Mouse (Mus musculus) thymus, adult 2 months (tissue): ENCODE measurements around the gene Emc9. TPM values are rescaled to one million over a fixed set of nuclear protein-coding genes. Genes with fewer than 3 reads are reported as not detected.

Experiments used
- DNase-seq: peaks from one replicate; pipeline ENCODE4 v3.0.0; 2021
- H3K27ac ChIP-seq: fragments of 200-500 bp; 2 replicates; pipeline ENCODE4 v1.5.1; 2012; ENCODE audit warnings: low read length, control low read depth; ENCODE audit not compliant: control insufficient read depth, insufficient read depth
- H3K27me3 ChIP-seq: fragments of 200-500 bp; 2 replicates; pipeline ENCODE4 v1.6.1; 2012; ENCODE audit warnings: mild to moderate bottlenecking, low read length, moderate library complexity, mixed read lengths; ENCODE audit not compliant: control insufficient read depth, insufficient read depth
- H3K36me3 ChIP-seq: fragments of 200-500 bp; 2 replicates; pipeline ENCODE4 v1.6.1; 2012; ENCODE audit warnings: mild to moderate bottlenecking, low read length, moderate library complexity; ENCODE audit not compliant: control insufficient read depth, insufficient read depth
- H3K4me1 ChIP-seq: fragments of 200-500 bp; replicated peaks from 2 replicates; pipeline ENCODE4 v1.6.1; 2012; ENCODE audit warnings: low read length; ENCODE audit not compliant: control insufficient read depth, insufficient read depth
- H3K4me3 ChIP-seq: fragments of 200-500 bp; 2 replicates; pipeline ENCODE4 v1.5.1; 2012; ENCODE audit warnings: mild to moderate bottlenecking, low read length, control low read depth, moderate library complexity; ENCODE audit not compliant: control insufficient read depth, insufficient read depth
- CTCF ChIP-seq: fragments of 200-500 bp; IDR thresholded peaks from 2 replicates; pipeline ENCODE4 v1.5.1; 2012; ENCODE audit warnings: mild to moderate bottlenecking, control low read depth, low read length, moderate library complexity, borderline replicate concordance; ENCODE audit not compliant: control insufficient read depth, poor library complexity, insufficient read depth; ENCODE audit errors: extremely low read depth
- POLR2A ChIP-seq: fragments of 200-500 bp; IDR thresholded peaks from 2 replicates; pipeline ENCODE4 v1.6.1; 2012; ENCODE audit warnings: mild to moderate bottlenecking, low read length, control low read depth, moderate library complexity; ENCODE audit not compliant: control insufficient read depth, poor library complexity, insufficient read depth; ENCODE audit errors: extremely low read depth
- WGBS: fragments of 180-500 bp; shearing (Covaris S2); methylation state at CpG from one replicate; pipeline ENCODE4 v1.1.7; 2018; 5-methylcytosine and 5-hydroxymethylcytosine counted together
- polyA plus RNA-seq: library from polyadenylated mRNA; depleted of rRNA; stranded (reverse); fragments of >200 nt; gene quantifications from 2 replicates; pipeline ENCODE4 v1.2.3, GENCODE M21; 2012

Gene Emc9
- polyA plus RNA-seq, 1 experiment: 13.4 TPM

DNA sequence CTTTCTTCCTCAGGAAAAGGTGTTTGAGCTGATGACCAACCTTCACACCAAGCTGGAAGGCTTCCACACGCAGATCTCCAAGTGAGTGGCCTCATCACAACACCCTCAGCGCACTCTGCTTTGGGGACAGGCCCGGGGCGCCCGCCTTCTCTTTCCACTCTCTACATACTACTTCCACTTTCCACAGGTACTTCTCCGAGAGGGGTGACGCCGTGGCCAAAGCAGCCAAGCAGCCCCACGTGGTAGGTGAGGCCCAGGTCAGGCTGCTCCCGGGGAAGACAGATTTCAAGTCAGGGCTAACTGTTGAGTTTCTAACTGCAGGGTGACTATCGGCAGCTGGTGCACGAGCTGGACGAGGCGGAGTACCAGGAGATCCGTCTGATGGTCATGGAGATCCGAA is 4.4 kb downstream of the Emc9 start:
- Histone ChIP-seq H3K27ac (no peak overlapping the region), H3K4me3 (no peak overlapping the region), H3K36me3 (peaks cover 11% of the 10 kb centered on the region; the same call in 1 of the 2 replicates), H3K27me3 (no peaks in the 10 kb centered on the region), H3K4me1 (peaks cover 28% of the 10 kb centered on the region)
- WGBS: 97% methylated on average over 16 of the region's 16 CpGs
- no peak for DNase-seq
- no peak for TF ChIP-seq POLR2A
- no peak for TF ChIP-seq CTCF

DNA sequence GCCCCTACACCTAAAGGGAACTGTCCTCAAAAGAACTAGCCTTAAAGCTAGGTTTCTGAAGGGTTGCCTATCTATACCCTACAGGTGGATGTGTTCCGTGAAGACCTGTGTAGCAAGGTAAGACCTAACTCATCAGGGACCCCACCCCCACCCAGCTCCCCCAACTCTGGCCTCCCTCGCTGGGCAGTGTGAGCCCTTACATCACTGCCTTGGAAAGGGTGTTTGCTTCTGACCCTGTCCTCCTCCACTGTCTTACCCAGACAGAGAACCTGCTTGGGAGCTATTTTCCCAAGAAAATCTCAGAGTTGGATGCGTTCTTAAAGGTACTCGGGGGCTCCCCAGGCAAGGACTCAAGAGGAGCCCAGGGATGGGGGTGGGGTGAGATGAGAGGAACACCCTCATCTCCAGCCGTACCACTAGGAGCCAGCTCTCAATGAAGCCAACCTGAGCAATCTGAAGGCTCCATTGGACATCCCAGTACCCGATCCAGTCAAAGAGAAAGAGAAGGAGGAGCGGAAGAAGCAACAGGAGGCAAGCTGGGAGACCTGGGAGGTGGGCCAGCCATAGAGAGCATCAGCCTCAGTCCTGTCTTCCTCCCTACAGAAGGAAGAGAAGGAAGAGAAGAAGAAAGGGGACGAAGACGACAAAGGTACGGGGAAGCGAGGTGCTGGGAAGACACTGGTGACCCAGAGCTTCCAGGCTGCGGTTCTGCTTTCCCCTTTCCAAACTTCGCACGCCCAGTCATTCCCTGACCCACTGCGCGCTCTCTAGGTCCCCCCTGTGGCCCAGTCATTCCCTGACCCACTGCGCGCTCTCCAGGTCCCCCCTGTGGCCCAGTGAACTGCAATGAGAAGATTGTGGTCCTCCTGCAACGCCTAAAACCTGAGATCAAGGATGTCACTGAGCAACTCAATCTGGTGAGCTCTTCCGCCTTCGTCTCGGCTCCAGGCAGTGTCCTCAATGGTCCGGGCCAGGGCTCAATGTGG is 5.3 kb downstream of the Emc9 start:
- TF ChIP-seq POLR2A (no peak), CTCF (no peak)
- peaks cover 20% of the 10 kb centered on the region for H3K4me1 ChIP-seq
- DNase-seq: no peak
- no peak overlapping the region for H3K27ac ChIP-seq
- H3K27me3 ChIP-seq: no peaks in the 10 kb centered on the region
- peaks cover 11% of the 10 kb centered on the region; the same call in 1 of the 2 replicates for H3K36me3 ChIP-seq
- 95% methylated on average over 23 of the region's 23 CpGs for WGBS
- no peak overlapping the region for H3K4me3 ChIP-seq

GRCm38 (mm10) chr14:55578668-55579269 is 6.3 kb downstream of the Emc9 start:
- no peak for DNase-seq
- WGBS: 11% methylated on average over 6 of the region's 6 CpGs
- TF ChIP-seq CTCF: no peak; the same call in 1 of the 2 replicates
- no peak for TF ChIP-seq POLR2A

DNA sequence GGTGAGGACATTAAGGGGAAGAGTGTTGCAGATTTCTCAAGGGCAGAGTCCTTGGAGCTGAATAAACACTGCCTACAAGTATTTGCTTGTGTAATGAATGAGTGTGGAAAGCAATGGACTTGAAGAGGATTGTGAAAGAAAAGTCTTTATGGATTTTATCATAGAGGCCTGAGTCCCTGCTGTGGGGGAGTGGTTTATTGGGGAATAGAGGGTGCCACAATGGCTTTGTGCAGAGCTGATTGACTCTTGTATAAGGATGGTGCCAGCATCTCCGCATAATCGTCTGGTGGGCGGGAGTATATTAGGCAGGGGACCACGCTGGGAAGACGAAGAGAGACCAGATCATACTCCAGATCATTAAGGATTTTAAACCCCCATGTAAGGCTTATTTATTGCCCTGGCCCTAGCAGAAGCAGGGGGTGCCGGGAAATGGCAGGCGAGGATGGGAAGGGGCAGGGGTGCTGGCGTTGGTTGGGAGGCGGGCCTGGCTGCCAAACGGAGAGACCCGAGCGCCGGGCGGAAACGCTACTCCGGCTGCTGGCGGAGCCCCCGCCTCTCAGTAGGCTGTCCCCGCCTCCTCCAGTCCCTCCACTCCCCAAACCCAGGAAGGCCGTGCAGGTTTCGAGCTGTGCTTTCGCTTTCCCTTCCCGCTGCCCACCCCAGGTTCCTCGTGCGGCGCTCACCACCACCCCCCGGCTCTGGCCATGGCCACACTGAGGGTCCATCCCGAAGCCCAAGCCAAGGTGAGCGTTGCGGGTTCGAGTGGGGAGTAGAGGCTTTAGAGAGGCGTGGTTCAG is 7.0 kb downstream of the Emc9 start, which contains the start of gene Psme1:
Psme1 (plus strand) TSS at position 253 of the 797 bp plus-strand sequence.
- Histone ChIP-seq H3K27me3 (no peaks in the 10 kb centered on the region), H3K4me3 (peak within 1 kb of the TSS; percentile 69), H3K27ac (peak within 1 kb of the TSS; percentile 20; the same call in 1 of the 2 replicates), H3K4me1 (peaks cover 16% of the 10 kb centered on the region; the same call in 1 of the 2 replicates), H3K36me3 (peaks cover 11% of the 10 kb centered on the region; the same call in 1 of the 2 replicates)
- no peak for TF ChIP-seq CTCF
- TF ChIP-seq POLR2A: 0 out of 2 replicates have a peak, but pooled peaks have one; percentile 45
- 1% methylated on average over 31 of the region's 32 CpGs for WGBS
- DNase-seq: peak; percentile 85

More at GRCm38 (mm10) chr14:55578668-55579269, 6.3 kb downstream of the Emc9 start:
- Histone ChIP-seq H3K4me3 (peak overlapping the region; percentile 69), H3K27ac (peak overlapping the region; percentile 20; the same call in 1 of the 2 replicates), H3K27me3 (no peaks in the 10 kb centered on the region), H3K4me1 (peaks cover 16% of the 10 kb centered on the region; the same call in 1 of the 2 replicates), H3K36me3 (peaks cover 11% of the 10 kb centered on the region; the same call in 1 of the 2 replicates)

DNA sequence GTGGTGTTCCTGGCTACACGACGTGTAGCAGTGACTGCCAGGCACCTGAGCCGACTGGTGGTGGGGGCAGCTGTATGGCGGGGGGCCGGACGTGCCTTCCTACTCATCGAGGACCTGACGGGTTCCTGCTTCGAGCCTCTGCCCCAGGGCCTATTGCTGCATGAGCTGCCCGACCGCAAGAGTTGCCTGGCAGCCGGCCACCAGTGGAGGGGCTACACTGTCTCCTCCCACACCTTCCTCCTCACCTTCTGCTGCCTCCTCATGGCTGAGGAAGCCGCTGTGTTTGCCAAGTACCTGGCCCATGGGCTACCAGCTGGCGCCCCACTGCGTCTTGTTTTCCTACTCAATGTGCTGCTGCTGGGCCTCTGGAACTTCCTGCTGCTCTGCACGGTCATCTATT is 8.7 kb downstream of the Emc9 start:
- no peak for TF ChIP-seq CTCF
- TF ChIP-seq POLR2A: no peak
- DNase-seq: no peak
- peaks cover 11% of the 10 kb centered on the region; the same call in 1 of the 2 replicates for H3K36me3 ChIP-seq
- H3K27me3 ChIP-seq: no peaks in the 10 kb centered on the region
- no peak overlapping the region for H3K4me3 ChIP-seq
- no peak overlapping the region for H3K27ac ChIP-seq
- 53% methylated on average over 16 of the region's 16 CpGs for WGBS
- H3K4me1 ChIP-seq: peaks cover 16% of the 10 kb centered on the region; the same call in 1 of the 2 replicates

GRCm38 (mm10) chr14:55575711-55576110 is 9.4 kb downstream of the Emc9 start:
- H3K4me3 ChIP-seq: no peak overlapping the region
- no peak for DNase-seq
- no peak overlapping the region for H3K27ac ChIP-seq

More at GRCm38 (mm10) chr14:55575711-55576110, 9.4 kb downstream of the Emc9 start:
- Histone ChIP-seq H3K36me3 (peaks cover 5% of the 10 kb centered on the region; the same call in 1 of the 2 replicates), H3K27me3 (no peaks in the 10 kb centered on the region), H3K4me1 (peaks cover 16% of the 10 kb centered on the region; the same call in 1 of the 2 replicates)
- TF ChIP-seq CTCF (no peak), POLR2A (no peak)
- whole genome bisulfite sequencing: 83% methylated on average over 13 of the region's 13 CpGs
